Mouse (Mus musculus) naive thymus-derived CD4-positive, alpha-beta T cell, adult 2 months (primary cell): ENCODE data around the gene Arxes2.
A peak's percentile ranks its signal among the peaks of the same experiment; 100 is the strongest.
"Not testable (repeated sequence)": the region's sequence is repeated elsewhere in the genome, so short reads cannot be mapped to it uniquely, and the experiment has no call there.

Experiments used
- DNase-seq: peaks from one replicate; pipeline ENCODE4 v3.0.0-alpha.2; 2011; ENCODE audit warnings: low read depth

The Arxes2 gene

GRCm38 (mm10) chrX:135993664-135994119 is at the start of gene Arxes2:
Arxes2 (plus strand) TSS chrX:135993824.
- not testable (repeated sequence) for DNase-seq

DNA sequence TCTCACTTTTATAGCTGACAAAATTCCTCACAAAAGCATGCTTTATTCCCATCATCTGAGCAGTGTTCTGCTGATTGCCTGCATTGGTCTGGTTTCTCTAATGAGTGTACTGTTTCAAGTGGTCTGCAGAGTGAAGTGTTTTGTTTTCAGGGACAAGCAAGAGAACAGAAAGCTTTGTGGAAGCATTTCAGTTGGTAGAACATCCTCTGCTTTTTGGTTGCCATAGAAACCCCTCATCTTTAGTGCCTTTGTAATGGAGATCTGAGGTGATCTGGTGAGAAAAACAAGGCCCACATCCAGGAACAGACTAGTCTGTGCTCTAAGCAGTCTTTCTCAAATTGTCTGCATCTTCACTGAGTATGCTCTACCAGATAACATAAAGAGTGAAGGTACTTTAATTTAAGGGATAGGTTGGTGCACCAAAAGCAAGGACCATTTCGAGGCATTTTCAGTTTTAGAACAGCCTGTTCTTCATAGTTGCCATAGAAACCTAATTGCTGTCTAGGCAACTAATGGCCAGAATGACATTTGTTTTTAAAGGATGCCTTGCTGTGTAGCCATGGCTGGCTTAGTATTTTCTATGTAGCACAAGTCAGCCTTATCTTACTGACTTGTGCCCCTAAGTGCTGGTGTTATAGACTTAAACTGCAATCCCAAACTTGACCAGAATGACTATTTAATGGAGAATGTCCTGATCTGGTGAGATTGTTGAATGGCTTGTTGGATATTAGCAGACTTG is 44.8 kb upstream of the Arxes2 start:
- no peak for DNase-seq

DNA sequence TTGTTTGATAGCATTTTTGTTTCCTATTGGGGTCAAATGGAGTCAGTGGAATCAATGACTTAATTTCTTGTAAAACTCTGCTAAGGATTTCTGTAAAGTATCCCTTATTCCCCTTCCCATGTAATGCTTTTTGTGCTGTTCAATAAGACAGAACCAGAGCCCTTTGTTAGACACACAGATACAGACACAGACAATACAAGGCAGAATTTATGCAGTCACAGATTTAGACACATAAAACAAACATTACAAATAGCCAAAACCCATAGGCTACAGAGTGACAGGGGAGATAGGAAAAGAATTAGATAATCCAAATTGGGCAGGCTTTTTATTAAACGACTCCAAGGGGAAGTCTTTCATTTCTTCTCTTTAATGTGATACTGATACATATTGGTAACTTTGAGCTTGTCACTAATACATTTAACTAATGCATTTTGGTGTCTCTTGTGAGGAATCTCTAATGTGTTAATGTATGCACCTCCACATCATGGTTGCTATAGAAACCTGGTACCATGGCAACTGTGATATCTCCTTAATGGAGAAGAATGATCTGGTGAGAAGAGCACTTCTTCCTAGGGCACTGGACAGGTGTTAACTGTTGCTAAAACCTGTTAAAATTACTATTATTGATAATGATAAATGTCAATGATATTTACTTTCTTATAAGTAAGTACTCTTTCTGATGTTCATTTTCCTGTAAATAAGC is 36.5 kb upstream of the Arxes2 start:
- no peak for DNase-seq

- DNase-seq, result no peak
These were observed 35.9 kb upstream of the Arxes2 start for GRCm38 (mm10) chrX:135957691-135958081.

GRCm38 (mm10) chrX:135958589-135959225 is 34.9 kb upstream of the Arxes2 start:
- DNase-seq, result no peak

GRCm38 (mm10) chrX:135959536-135959935 is 34.1 kb upstream of the Arxes2 start:
- no peak for DNase-seq

GRCm38 (mm10) chrX:135962342-135962741 is 31.3 kb upstream of the Arxes2 start:
- DNase-seq, result peak; percentile 8

DNA sequence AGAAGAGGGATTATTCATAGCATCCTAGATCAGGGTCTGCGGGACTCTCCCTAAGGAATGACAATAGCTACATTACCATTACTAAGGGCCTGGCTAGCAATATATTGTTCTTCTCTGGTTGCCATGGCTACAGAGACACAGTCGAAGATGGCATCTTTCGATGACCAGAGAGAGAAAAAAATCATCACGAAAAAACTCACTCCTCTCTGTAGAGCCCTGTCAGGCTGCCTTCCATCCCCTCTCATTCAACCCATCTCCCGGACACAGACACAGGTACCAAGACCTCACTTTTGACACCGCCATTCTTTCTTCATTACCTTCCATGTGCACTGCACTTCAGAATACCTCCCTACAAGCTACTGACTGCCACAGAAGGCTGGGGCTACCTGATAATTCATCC is 30.5 kb upstream of the Arxes2 start:
- DNase-seq, result no peak

DNA sequence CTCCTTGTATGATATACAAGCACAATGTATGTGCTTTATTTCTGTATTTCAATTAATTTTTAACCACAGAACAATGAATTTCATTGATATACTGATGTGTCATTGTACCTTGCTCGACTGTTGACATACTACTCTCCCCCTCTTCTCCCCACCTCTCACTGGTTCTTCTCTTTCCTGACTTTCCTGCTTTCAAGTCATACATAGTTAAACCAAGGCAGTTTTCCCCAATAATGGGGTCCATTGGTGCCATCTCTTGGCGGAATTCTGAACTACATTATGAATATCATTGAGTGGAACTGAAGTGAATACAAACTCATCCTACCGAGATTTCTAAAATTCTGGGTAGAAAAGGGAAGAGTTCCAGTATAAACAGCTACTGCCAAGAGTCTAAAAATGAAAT is 30.0 kb upstream of the Arxes2 start:
- DNase-seq, result peak; percentile 42

DNA sequence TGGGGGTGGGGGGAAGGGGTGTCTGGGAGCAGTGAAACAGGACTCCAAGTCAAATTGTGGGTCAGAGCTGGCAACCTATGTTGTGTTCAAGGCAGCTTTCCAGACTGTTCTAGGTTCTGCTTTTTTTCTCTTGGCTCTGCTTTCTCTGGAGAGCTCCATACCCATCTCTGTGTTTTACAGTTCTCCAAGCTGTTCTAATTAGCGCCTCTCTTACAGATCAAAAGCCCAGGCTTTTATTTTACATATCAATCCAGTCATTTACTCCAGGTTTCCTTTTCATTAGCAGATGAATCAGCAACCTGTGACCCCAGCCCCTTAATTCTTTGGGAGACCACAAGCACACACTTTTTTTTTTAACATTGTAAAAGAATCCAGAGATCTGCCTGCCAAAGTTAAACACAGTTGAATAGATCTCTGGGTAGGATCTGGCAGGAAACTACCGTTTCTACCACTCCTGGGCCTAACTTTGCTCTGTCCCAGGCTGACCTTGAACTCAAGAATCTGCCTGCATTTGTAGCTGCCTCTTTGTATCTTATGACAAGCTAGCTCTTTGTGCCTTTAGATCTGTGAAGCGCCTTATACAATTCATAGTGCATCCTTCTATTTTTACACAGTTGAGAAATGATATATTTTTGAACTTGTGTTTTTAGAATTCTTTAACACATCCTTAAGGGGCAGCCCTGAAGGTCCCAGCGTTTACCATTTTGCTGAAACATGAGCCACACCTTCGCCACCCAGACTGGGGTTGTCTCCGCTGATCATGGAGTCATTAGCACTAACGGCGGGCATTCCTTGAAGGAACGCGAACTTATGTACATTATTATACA is 19.8 kb upstream of the Arxes2 start:
- DNase-seq, result no peak

DNA sequence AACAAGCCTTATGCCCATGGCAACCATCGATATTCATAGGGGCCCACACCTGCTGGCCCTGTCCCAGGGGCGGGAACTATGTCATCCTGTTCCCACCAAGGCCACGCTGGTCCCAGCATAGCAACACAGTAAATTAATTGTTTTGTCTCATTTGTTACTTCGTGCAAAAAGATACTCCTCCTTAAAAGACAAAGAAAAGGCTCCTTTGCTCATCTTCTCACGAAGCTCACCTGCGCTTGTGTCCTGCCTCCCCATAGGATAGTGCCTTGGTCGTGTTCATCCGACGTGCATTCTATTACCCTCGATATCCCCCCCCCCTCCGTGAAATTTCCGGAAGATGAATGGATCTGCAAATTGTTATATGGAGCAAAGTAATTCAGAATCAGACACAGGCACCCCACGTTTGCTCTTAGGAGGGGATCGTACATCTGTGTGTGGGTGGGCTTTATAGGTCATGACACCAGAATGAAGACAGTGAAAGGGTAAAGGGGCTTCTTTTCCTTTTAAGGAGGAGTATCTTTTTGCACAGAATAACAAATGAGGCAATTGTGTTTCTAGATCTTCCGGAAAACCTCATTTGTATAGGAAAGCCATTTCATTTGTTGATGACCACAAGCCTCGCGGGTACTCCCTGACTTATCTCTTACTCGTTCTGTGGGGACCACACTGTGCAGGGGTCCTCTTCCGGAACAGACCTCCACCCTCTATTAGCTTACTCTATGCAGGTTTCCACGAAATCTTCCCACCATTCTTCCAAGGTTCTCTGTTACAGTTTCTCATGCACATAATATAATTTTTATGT is 19.0 kb upstream of the Arxes2 start:
- no peak for DNase-seq

DNA sequence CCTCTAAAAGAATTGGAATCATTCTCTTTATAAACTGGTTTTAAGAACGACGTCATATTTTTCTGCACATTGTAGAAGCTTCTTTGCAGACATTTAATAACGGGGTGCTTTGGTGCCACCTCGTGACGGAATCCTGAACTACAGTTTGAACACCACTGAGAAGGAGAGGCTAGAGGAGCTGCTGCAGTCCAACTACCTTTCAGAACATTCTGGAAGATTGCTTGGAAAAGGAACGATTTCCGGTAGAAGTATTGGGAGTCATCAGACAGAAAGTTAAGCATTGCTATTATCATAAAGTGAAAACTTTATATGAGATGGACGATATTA is 18.4 kb upstream of the Arxes2 start:
- peak; percentile 68 for DNase-seq

GRCm38 (mm10) chrX:135984539-135985260 is 8.9 kb upstream of the Arxes2 start:
- no peak for DNase-seq

DNA sequence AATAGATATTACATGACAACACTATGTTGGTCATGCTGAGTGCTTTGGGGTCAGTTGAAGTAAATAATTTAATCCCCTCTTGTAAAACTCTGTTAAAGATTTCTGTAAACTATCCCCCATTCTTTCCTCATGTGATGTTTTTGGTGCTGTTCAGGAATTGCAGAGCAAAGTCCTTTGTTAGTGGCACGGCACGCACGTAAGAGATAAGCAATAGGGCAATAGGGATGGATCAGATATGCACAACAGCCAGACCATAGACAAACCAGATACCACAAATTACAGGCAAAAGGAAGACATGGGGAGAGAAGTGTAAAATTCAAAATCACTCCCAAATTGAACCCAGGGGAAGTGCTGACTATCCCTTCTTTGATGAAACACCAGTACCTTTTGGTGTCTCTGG is 7.4 kb upstream of the Arxes2 start:
- DNase-seq, result no peak

GRCm38 (mm10) chrX:135990661-135991060 is 3.0 kb upstream of the Arxes2 start:
- no peak for DNase-seq

GRCm38 (mm10) chrX:135993192-135993594 is 431 bp upstream of the Arxes2 start:
- not testable (repeated sequence) for DNase-seq

DNA sequence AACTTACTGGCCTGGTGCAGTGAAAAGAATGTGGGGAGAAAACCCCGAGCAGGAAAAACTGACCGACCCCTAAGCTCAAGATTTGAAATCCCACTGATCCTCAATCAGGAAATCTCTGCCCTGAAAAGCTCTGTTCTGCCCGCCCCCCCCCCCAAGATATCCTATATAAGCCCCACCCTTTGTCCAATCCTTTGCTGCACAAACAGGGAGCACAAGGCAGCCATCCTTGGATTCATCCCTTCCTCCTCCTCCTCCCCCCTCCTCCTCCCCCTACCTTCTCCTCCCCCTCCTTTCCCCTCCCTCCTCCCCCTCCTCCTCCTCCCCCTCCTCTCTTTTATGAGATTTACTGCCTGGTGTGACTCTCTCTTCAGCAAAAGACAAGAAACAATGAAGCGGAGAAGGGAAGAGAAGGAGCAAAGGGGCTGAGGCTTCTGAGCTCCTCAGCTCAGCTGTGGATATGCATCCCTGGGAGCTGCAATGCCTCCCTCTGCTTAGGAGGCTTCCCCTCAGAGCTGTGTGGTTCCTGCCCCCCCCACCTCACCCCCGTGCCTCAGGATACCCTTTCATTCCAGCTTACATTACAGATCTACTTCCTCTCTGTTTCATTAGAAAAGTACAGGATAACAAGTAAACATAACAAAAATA is 13.7 kb downstream of the Arxes2 start:
- DNase-seq, result no peak

GRCm38 (mm10) chrX:136014392-136014791 is 20.8 kb downstream of the Arxes2 start:
- DNase-seq, result no peak

- no peak for DNase-seq
These were observed 36.7 kb downstream of the Arxes2 start for GRCm38 (mm10) chrX:136030331-136030730.
